Mouse (Mus musculus): ENCODE measurements around the gene Lhfp. TPM values are rescaled to one million over a fixed set of nuclear protein-coding genes. Genes with fewer than 3 reads are reported as not detected.
"Not testable (repeated sequence)": the region's sequence is repeated elsewhere in the genome, so short reads cannot be mapped to it uniquely, and the experiment has no call there.

Gene Lhfp
- polyA plus RNA-seq, 1 experiment from 2014 or later, result 50.1 TPM

DNA sequence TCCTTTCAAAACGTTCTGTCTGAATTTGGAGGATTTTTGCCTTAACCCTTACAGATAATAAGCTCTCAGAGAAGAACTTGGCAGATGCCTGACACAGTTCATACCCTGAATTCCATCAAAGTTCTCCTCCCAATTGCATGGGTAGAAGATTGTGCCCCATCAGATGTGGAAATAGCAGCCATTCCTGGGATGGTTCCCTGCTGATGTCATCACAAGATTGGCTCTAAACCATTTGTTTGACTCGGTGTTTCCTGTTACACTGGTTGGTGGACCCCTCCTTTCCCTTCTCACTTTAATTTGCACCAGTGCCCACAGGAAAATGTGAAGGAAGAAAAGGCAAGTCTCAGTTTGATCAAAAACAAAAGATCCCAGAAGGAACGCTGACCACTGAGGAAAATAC lies 68.6 kb downstream of the Lhfp start:
- H3K4me2 ChIP-seq (ENCODE audit: low read depth), result no peak overlapping the region
- H3K4me1 ChIP-seq (ENCODE audit: control insufficient read depth, insufficient read depth, low read length), result no peaks in the 10 kb centered on the region; the same call in 1 of the 2 replicates
- no peak overlapping the region for H3K27ac ChIP-seq (ENCODE audit: low read depth, low read length)
- no peaks in the 10 kb centered on the region for H3K36me3 ChIP-seq (ENCODE audit: control insufficient read depth, insufficient read depth, low read length)
- WGBS, result 60% methylated on average over 3 of the region's 3 CpGs
- H3K9ac ChIP-seq (ENCODE audit: low read length), result no peak overlapping the region
- DNase-seq (ENCODE audit: low spot score) (no peak), ATAC-seq (ENCODE audit: insufficient read depth, low FRiP score, low TSS enrichment) (no peak)
- no peak overlapping the region for H3K4me3 ChIP-seq (ENCODE audit: low read depth, low read length)
- no peaks in the 10 kb centered on the region; the same call in 1 of the 2 replicates for H3K9me3 ChIP-seq (ENCODE audit: control insufficient read depth, low read length)
- no peaks in the 10 kb centered on the region for H3K27me3 ChIP-seq (ENCODE audit: control insufficient read depth, insufficient read depth, low read length)

DNA sequence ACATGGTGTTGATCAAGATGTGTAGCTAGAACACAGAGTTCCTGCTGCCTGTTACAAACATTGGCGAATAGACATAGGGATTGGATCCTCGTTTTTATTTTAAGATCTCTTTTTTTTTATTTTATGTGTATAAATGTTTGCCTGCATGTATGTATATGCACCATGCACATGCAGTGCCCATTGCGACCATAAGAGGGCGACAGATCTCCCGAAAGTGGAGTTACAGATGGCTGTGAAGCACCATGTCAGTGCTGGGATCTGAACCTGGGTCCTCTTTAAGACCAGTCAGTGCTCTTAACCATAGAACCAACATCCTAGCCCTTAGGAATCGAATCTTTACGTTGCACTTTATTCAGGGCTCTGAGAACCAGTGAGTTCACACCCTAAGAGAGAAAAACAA lies 70.7 kb downstream of the Lhfp start:
- WGBS, result 91% methylated on average over 7 of the region's 7 CpGs
- no peaks in the 10 kb centered on the region; the same call in 1 of the 2 replicates for H3K4me1 ChIP-seq (ENCODE audit: control insufficient read depth, insufficient read depth, low read length)
- DNase-seq (ENCODE audit: low spot score), result no peak

DNA sequence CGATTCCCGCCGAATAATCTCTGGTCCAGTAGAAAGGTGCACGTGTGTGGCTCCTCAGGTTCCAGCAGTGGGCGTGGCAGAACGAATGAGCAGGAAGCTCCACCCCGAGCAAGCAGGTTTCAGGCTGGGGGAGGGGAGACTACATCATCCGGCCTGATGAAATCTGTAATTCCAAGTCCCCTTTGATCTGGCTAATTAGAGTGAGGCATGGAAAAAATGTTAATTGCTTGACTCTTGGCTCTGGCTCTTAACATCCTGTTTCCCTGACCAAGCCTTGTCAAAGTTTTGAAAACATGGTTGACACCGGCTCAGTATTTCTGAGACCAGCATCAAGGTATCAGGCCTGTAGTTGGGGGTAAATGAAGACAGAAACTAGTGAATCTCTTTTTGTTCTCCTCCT lies 77.4 kb downstream of the Lhfp start:
- ATAC-seq (ENCODE audit: insufficient read depth, low FRiP score, low TSS enrichment); H3K9me3 ChIP-seq (ENCODE audit: control insufficient read depth, low read length); H3K27me3 ChIP-seq (ENCODE audit: control insufficient read depth, insufficient read depth, low read length); H3K4me2 ChIP-seq (ENCODE audit: low read depth); H3K4me1 ChIP-seq (ENCODE audit: control insufficient read depth, insufficient read depth, low read length); H3K27ac ChIP-seq (ENCODE audit: low read depth, low read length); H3K4me3 ChIP-seq (ENCODE audit: low read depth, low read length); H3K36me3 ChIP-seq (ENCODE audit: control insufficient read depth, insufficient read depth, low read length); DNase-seq (ENCODE audit: low spot score); H3K9ac ChIP-seq (ENCODE audit: low read length): not testable (repeated sequence)
- WGBS, result 72% methylated on average over 3 of the region's 9 CpGs

More for the DNA sequence above, 70.7 kb downstream of the Lhfp start:
- Histone ChIP-seq H3K9ac (ENCODE audit: low read length) (no peak overlapping the region), H3K27ac (ENCODE audit: low read depth, low read length) (no peak overlapping the region), H3K4me3 (ENCODE audit: low read depth, low read length) (no peak overlapping the region), H3K27me3 (ENCODE audit: control insufficient read depth, insufficient read depth, low read length) (no peaks in the 10 kb centered on the region), H3K4me2 (ENCODE audit: low read depth) (no peak overlapping the region), H3K36me3 (ENCODE audit: control insufficient read depth, insufficient read depth, low read length) (no peaks in the 10 kb centered on the region), H3K9me3 (ENCODE audit: control insufficient read depth, low read length) (no peaks in the 10 kb centered on the region; the same call in 1 of the 2 replicates)
- no peak for ATAC-seq (ENCODE audit: insufficient read depth, low FRiP score, low TSS enrichment)

DNA sequence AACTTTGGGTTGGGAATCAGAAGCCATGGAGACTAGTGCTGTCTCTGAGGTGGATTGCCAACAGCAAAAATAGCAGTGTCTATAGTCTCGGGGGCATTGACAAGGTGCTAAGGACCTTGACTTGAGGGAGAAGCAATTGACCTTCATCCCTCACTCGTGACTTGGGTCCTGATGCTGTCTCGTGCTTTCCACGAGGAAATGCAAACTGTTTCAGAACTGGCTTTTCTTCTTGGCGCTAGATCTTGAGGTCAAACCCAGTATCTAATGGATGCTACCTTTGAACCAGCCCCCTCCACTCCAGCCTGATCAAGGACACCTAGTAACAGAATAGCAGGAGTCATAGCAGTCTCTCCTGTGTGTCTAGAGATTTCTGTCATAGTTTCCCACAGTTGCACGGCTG lies 78.7 kb downstream of the Lhfp start:
- 95% methylated on average over 6 of the region's 6 CpGs for WGBS

GRCm38 (mm10) chr3:53125495-53125894 lies 84.2 kb downstream of the Lhfp start:
- H3K4me1 ChIP-seq (ENCODE audit: control insufficient read depth, insufficient read depth, low read length), result no peaks in the 10 kb centered on the region
- ATAC-seq (ENCODE audit: insufficient read depth, low FRiP score, low TSS enrichment) (no peak), DNase-seq (ENCODE audit: low spot score) (no peak)
- no peak overlapping the region for H3K4me2 ChIP-seq (ENCODE audit: low read depth)
- H3K4me3 ChIP-seq (ENCODE audit: low read depth, low read length), result no peak overlapping the region
- no peaks in the 10 kb centered on the region for H3K9me3 ChIP-seq (ENCODE audit: control insufficient read depth, low read length)
- no peaks in the 10 kb centered on the region for H3K27me3 ChIP-seq (ENCODE audit: control insufficient read depth, insufficient read depth, low read length)
- no peak overlapping the region for H3K9ac ChIP-seq (ENCODE audit: low read length)
- WGBS, result 61% methylated on average over 8 of the region's 8 CpGs
- H3K36me3 ChIP-seq (ENCODE audit: control insufficient read depth, insufficient read depth, low read length), result no peaks in the 10 kb centered on the region
- no peak overlapping the region for H3K27ac ChIP-seq (ENCODE audit: low read depth, low read length)

More for the DNA sequence above, 78.7 kb downstream of the Lhfp start:
- no peaks in the 10 kb centered on the region for H3K27me3 ChIP-seq (ENCODE audit: control insufficient read depth, insufficient read depth, low read length)
- no peaks in the 10 kb centered on the region for H3K9me3 ChIP-seq (ENCODE audit: control insufficient read depth, low read length)
- H3K27ac ChIP-seq (ENCODE audit: low read depth, low read length), result no peak overlapping the region
- no peaks in the 10 kb centered on the region for H3K4me1 ChIP-seq (ENCODE audit: control insufficient read depth, insufficient read depth, low read length)
- ATAC-seq (ENCODE audit: insufficient read depth, low FRiP score, low TSS enrichment) (no peak), DNase-seq (ENCODE audit: low spot score) (no peak)
- no peak overlapping the region for H3K9ac ChIP-seq (ENCODE audit: low read length)
- no peaks in the 10 kb centered on the region for H3K36me3 ChIP-seq (ENCODE audit: control insufficient read depth, insufficient read depth, low read length)
- no peak overlapping the region for H3K4me3 ChIP-seq (ENCODE audit: low read depth, low read length)
- no peak overlapping the region for H3K4me2 ChIP-seq (ENCODE audit: low read depth)

DNA sequence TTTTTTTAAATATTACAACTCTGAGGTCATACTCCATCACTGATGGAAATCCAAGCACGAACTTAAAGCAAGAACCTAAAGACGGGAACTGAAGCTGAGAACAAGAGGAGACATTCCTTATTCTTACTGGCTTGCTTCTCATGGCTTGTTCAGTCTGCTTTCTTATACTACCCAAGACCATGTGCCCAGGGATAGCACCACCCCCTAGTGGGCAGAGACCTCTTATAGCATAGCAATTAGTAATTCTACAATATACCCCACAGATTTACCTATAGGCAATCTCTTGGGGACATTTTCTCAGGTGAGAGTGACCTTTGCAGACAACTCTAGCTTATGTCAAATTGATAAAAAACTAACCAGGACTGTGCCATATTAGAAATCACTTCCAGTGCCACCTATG lies 97.5 kb downstream of the Lhfp start:
- Histone ChIP-seq H3K9me3 (ENCODE audit: control insufficient read depth, low read length) (no peaks in the 10 kb centered on the region), H3K4me1 (ENCODE audit: control insufficient read depth, insufficient read depth, low read length) (no peaks in the 10 kb centered on the region), H3K27ac (ENCODE audit: low read depth, low read length) (no peak overlapping the region), H3K4me2 (ENCODE audit: low read depth) (no peak overlapping the region), H3K9ac (ENCODE audit: low read length) (no peak overlapping the region), H3K27me3 (ENCODE audit: control insufficient read depth, insufficient read depth, low read length) (no peaks in the 10 kb centered on the region), H3K36me3 (ENCODE audit: control insufficient read depth, insufficient read depth, low read length) (no peaks in the 10 kb centered on the region), H3K4me3 (ENCODE audit: low read depth, low read length) (no peak overlapping the region)
- ATAC-seq (ENCODE audit: insufficient read depth, low FRiP score, low TSS enrichment), result no peak
- DNase-seq (ENCODE audit: low spot score), result no peak
- WGBS, result 94% methylated on average over 2 of the region's 2 CpGs

DNA sequence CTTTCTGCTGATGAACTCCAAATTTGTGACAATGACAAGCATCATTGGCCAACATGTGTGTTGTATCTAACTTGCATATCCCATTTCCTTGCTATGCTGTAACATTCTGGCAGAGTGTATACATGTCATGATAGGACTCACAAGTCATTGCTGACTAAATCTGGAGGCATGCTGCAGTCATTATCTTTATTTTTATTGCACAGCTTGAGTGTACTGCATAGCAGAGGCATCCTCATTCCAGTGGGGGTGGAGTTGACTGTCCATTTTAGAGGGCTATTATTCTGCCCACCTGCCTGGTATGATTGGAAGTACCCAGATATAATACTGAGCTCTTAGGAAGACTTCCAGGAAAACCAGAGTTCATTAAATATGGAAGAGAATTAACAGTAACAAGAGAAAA lies 97.9 kb downstream of the Lhfp start:
- no peak for ATAC-seq (ENCODE audit: insufficient read depth, low FRiP score, low TSS enrichment)
- Histone ChIP-seq H3K4me2 (ENCODE audit: low read depth) (no peak overlapping the region), H3K9me3 (ENCODE audit: control insufficient read depth, low read length) (no peaks in the 10 kb centered on the region), H3K27me3 (ENCODE audit: control insufficient read depth, insufficient read depth, low read length) (no peaks in the 10 kb centered on the region), H3K36me3 (ENCODE audit: control insufficient read depth, insufficient read depth, low read length) (no peaks in the 10 kb centered on the region), H3K4me1 (ENCODE audit: control insufficient read depth, insufficient read depth, low read length) (no peaks in the 10 kb centered on the region), H3K4me3 (ENCODE audit: low read depth, low read length) (no peak overlapping the region), H3K27ac (ENCODE audit: low read depth, low read length) (no peak overlapping the region), H3K9ac (ENCODE audit: low read length) (no peak overlapping the region)
- no peak for DNase-seq (ENCODE audit: low spot score)

- 89% methylated on average over 5 of the region's 5 CpGs for WGBS
- H3K9me3 ChIP-seq (ENCODE audit: control insufficient read depth, low read length), result no peaks in the 10 kb centered on the region
- ATAC-seq (ENCODE audit: insufficient read depth, low FRiP score, low TSS enrichment), result no peak
Observed at GRCm38 (mm10) chr3:53139642-53140041, 98.3 kb downstream of the Lhfp start.

DNA sequence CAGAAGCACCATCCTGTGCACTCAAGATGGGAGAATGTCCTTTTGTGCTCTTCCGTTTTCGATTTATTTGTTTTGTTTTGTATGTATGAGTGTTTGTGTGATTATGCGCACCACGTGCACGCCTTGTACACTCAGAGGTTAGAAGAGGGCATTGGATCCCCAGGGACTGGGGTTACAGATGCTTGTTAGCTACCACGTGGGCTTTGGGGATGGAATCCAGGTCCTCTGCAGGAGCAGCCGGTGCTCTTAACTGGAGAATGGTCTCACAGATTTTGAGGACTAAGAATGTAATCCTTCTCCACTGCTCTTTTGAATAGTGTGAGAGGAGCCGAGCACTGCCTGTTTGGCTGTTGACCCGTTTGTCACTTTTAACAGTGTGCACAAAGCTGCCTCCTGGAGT lies 101.2 kb downstream of the Lhfp start:
- H3K9ac ChIP-seq (ENCODE audit: low read length), result no peak overlapping the region
- no peak overlapping the region for H3K4me2 ChIP-seq (ENCODE audit: low read depth)
- H3K27ac ChIP-seq (ENCODE audit: low read depth, low read length), result no peak overlapping the region
- H3K9me3 ChIP-seq (ENCODE audit: control insufficient read depth, low read length), result no peaks in the 10 kb centered on the region
- no peaks in the 10 kb centered on the region for H3K4me1 ChIP-seq (ENCODE audit: control insufficient read depth, insufficient read depth, low read length)
- H3K36me3 ChIP-seq (ENCODE audit: control insufficient read depth, insufficient read depth, low read length), result no peaks in the 10 kb centered on the region
- whole genome bisulfite sequencing, result 86% methylated on average over 9 of the region's 9 CpGs
- ATAC-seq (ENCODE audit: insufficient read depth, low FRiP score, low TSS enrichment) (no peak), DNase-seq (ENCODE audit: low spot score) (no peak)
- no peak overlapping the region for H3K4me3 ChIP-seq (ENCODE audit: low read depth, low read length)
- H3K27me3 ChIP-seq (ENCODE audit: control insufficient read depth, insufficient read depth, low read length), result no peaks in the 10 kb centered on the region

More at GRCm38 (mm10) chr3:53139642-53140041, 98.3 kb downstream of the Lhfp start:
- no peak overlapping the region for H3K4me2 ChIP-seq (ENCODE audit: low read depth)
- DNase-seq (ENCODE audit: low spot score), result no peak
- H3K9ac ChIP-seq (ENCODE audit: low read length), result no peak overlapping the region
- H3K4me3 ChIP-seq (ENCODE audit: low read depth, low read length), result no peak overlapping the region
- H3K27me3 ChIP-seq (ENCODE audit: control insufficient read depth, insufficient read depth, low read length), result no peaks in the 10 kb centered on the region
- no peaks in the 10 kb centered on the region for H3K4me1 ChIP-seq (ENCODE audit: control insufficient read depth, insufficient read depth, low read length)
- H3K27ac ChIP-seq (ENCODE audit: low read depth, low read length), result no peak overlapping the region
- H3K36me3 ChIP-seq (ENCODE audit: control insufficient read depth, insufficient read depth, low read length), result no peaks in the 10 kb centered on the region

All from neural tube, embryonic 11.5 days (tissue).